Mouse (Mus musculus): ENCODE results near the gene Tsc1.

DNA sequence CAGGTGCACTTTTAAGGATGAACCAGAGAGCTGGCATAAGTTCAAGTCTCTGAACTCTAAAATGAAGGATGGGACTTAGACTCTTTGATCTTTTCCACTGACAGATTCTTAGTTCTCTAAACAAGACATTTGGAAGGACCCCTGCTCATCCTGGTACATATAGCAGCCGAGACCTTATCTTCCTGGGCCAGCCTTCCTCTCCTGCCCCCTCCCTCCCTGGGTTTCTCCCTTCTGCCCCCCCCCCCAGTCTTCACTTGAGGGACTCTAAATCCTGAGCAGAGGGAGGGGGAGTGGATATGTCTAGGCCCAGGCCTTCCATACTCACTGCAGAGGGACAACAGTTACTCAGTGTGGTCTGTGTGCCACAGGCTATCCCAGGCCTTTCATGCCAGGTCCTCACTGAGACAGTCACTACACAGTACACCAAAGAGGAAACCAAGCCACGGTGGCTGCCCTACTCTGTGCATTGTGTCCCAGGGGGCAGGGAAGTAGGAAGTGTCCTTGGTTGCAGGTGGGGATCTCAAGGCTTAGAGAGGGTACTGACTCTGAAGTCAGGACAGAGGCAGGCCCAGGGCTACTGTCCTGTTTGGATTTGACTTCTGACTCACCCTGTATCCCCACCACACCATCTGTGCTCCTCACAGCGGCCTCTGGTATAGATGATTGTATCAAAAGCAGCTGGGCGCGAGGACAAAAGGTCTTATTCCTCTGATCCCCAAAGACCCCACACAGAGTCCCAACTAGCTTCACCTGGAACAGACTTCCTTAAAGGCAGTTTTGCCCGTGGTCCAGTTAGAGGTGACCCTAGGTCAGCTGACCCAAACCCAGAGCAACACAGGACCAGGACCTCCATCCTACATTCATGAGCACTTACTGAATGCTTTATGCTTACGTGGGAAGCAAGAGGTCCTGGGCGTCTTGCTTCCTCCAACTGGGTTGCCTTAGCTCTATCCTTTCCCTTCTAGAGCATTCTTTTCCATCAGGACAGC, 23.2 kb upstream of the Tsc1 start:
- no peak for TF ChIP-seq CTCF (IDR thresholded peaks at IDR 0.05; ENCODE audit: low read depth)
- TF ChIP-seq EP300 (IDR thresholded peaks at IDR 0.05; ENCODE audit: low read depth) = no peak

All from heart, postnatal 0 days (tissue).